Mouse (Mus musculus) bone marrow, adult 2 months (tissue): ENCODE measurements at regions not wholly inside any gene's neighbourhood (a gene's known extent, or its start where the extent isn't known, plus 50 kb on each side); places are given as distances from the start of the nearest gene placed in this dataset.

Source experiments
- CTCF ChIP-seq: fragments of 200-500 bp; IDR thresholded peaks from 2 replicates; pipeline ENCODE4 v1.5.1; 2011; ENCODE audit warnings: low read length, control low read depth; ENCODE audit not compliant: control insufficient read depth, insufficient read depth
- POLR2A ChIP-seq: fragments of 200-500 bp; IDR thresholded peaks from 2 replicates; pipeline ENCODE4 v1.6.1; 2011; ENCODE audit warnings: low read depth, mild to moderate bottlenecking, control low read depth, low read length, borderline replicate concordance; ENCODE audit not compliant: control insufficient read depth

DNA sequence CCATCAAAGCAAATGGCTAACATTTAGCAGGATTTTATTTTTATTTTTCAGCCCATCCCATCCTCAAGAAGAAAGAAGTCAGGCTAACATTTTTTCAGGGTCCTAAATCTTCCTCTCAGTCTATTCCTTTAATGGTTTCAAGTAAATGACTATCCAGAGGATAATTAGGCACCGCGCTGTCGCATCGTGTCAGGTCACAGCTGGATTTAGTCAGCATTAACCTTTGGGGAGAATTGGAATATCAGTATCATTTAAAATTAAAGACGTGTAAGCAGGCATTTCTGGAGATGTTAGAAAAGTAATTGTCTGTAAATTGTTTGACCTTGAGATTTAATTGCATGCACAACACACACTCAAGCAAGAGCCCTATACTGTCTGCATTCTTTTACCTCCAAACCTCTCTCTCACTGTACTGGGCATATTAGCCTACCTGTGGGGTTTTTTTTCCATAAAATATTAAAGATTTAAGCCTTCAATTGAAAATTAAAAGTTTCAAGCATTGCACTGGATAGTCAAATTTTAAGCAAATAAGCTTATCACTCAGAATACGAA is 277.8 kb upstream of the Mms22l start:
- TF ChIP-seq CTCF (no peak), POLR2A (no peak)
